Mouse (Mus musculus) G1E (cell line): ENCODE measurements around the gene Zfyve21.

Experiments used
- CTCF ChIP-seq: IDR thresholded peaks from 2 replicates; pipeline ENCODE4 v1.5.1; 2012; ENCODE audit warnings: low read depth, low read length, inconsistent platforms, mixed read lengths
- GATA1 ChIP-seq: IDR thresholded peaks from 2 replicates; pipeline ENCODE4 v1.6.1; 2012; ENCODE audit warnings: borderline replicate concordance, low read length, inconsistent platforms, mixed read lengths
- GATA2 ChIP-seq: IDR thresholded peaks from 2 replicates; pipeline ENCODE4 v1.6.1; 2012; ENCODE audit warnings: low read depth, low read length, inconsistent platforms, borderline replicate concordance
- POLR2AphosphoS5 ChIP-seq: IDR thresholded peaks from 2 replicates; pipeline ENCODE4 v1.6.1; 2012; ENCODE audit warnings: low read depth, low read length, inconsistent platforms; ENCODE audit not compliant: insufficient replicate concordance
- TAL1 ChIP-seq: conservative IDR thresholded peaks from 2 replicates; pipeline ENCODE4 v1.6.1; 2012; ENCODE audit warnings: low read depth, low read length, inconsistent platforms, mixed read lengths

GRCm38 (mm10) chr12:111869806-111870205, 55.8 kb downstream of the Zfyve21 start:
- no peak for TF ChIP-seq CTCF
- no peak for TF ChIP-seq GATA1
- no peak for TF ChIP-seq POLR2AphosphoS5
- TF ChIP-seq GATA2 = no peak
- TF ChIP-seq TAL1 = no peak
